Comparison of ENCODE assay signal across 15 mouse cellular contexts in genomic region chr12:73088911-73089310, GRCm38 (mm10). TPM values are rescaled to one million over a fixed set of nuclear protein-coding genes. Genes with fewer than 3 reads are reported as not detected.
DNase-seq lines count a peak whose midpoint lies in the region; TF ChIP-seq lines count a peak whose summit lies in the region.
"Had no signal": no experiment of that assay in that cellular context is flagged by ENCODE, and none has a peak within 500 bp of the region (broad histone marks: within the 10 kb centered on the region; RNA-seq: fewer than 3 reads in every experiment).

No protein-coding gene starts in this region.

- DNase-seq in thymus, postnatal 14 days: peak; percentile 6
- no peak for DNase-seq in thymus, postnatal 36 days
- peak; percentile 89 for DNase-seq in R1 (ENCODE audit: low read depth, low spot score)
- DNase-seq in liver, adult 2 months (ENCODE audit: extremely low read depth, low read depth, low spot score): peak; percentile 41
- no peak for DNase-seq in kidney, postnatal 4 days
- DNase-seq in cerebellum, adult 11-12 months: no peak
- DNase-seq in layer of hippocampus, postnatal 14 days (ENCODE audit: low spot score in 2 of 2): no peak
- DNase-seq: cerebellum, adult 9-10 months; gastrocnemius, postnatal 25 days; thymus, adult 18-20 months had no signal

- H3K4me3 ChIP-seq in liver, adult 2 months (ENCODE audit: insufficient read depth, low read depth, low read length): no peak overlapping the region
- H3K4me3 ChIP-seq: hindbrain, embryonic 13.5 days; kidney, embryonic 15.5 days; neural tube, embryonic 13.5 days had no signal

- H3K27me3 ChIP-seq in liver, adult 2 months (ENCODE audit: control insufficient read depth, insufficient read depth, low read length): no peaks in the 10 kb centered on the region
- H3K27me3 ChIP-seq: hindbrain, embryonic 13.5 days; kidney, embryonic 15.5 days; neural tube, embryonic 13.5 days had no signal

- no peak overlapping the region for H3K27ac ChIP-seq in liver, adult 2 months (replicated peaks; ENCODE audit: insufficient read depth, low read depth, low read length)
- H3K27ac ChIP-seq: hindbrain, embryonic 13.5 days; kidney, embryonic 15.5 days; macrophage; neural tube, embryonic 13.5 days had no signal

- no peak for TF ChIP-seq CTCF in liver, adult 2 months (IDR thresholded peaks at IDR 0.05; ENCODE audit: low read depth, low read length)

- H3K79me2 ChIP-seq in liver, adult 2 months (ENCODE audit: control insufficient read depth, insufficient read depth, low read length): no peaks in the 10 kb centered on the region

- no peaks in the 10 kb centered on the region for H3K36me3 ChIP-seq in liver, adult 2 months (ENCODE audit: control insufficient read depth, insufficient read depth, low read length)
- H3K36me3 ChIP-seq: hindbrain, embryonic 13.5 days; kidney, embryonic 15.5 days; neural tube, embryonic 13.5 days had no signal

- H3K4me1 ChIP-seq in liver, adult 2 months (ENCODE audit: control insufficient read depth, insufficient read depth, low read length): no peaks in the 10 kb centered on the region
- H3K4me1 ChIP-seq: hindbrain, embryonic 13.5 days; kidney, embryonic 15.5 days; neural tube, embryonic 13.5 days had no signal

- no peak for TF ChIP-seq POLR2A in liver, adult 2 months (IDR thresholded peaks at IDR 0.05; ENCODE audit: extremely low read depth, insufficient read depth, low read length)

- no peak overlapping the region for H3K9ac ChIP-seq in liver, adult 2 months (ENCODE audit: low read depth, low read length)
- H3K9ac ChIP-seq: hindbrain, embryonic 13.5 days; kidney, embryonic 15.5 days; neural tube, embryonic 13.5 days had no signal

- WGBS in liver, adult 2 months: 51% methylated on average over 5 of the region's 5 CpGs

RNA-seq across cellular contexts. Expression of gene Six4, which starts 24.3 kb away (rescaled TPM):
- under 0.01 and 0.09 TPM in 2 replicates for total RNA-seq in liver, adult 2 months (2014; rRNA removed)
- polyA plus RNA-seq in liver, adult 2 months (2012; rRNA removed): not detected in 2 replicates
- under 1 TPM; 0.69 to 0.74 TPM for total RNA-seq in layer of hippocampus, postnatal 14 days (2021)
- polyA plus RNA-seq: macrophage had no signal

RNA-seq across cellular contexts. Expression of gene Mnat1, which starts 34.6 kb away (rescaled TPM):
- 8.1 and 10.6 TPM in 2 replicates for total RNA-seq in liver, adult 2 months (2014; rRNA removed)
- polyA plus RNA-seq in liver, adult 2 months (2012; rRNA removed): 2.4 and 3.4 TPM in 2 replicates
- total RNA-seq in layer of hippocampus, postnatal 14 days (2021): 10 to 100 TPM; 18.4 to 20.7 TPM

RNA-seq across cellular contexts. Expression of gene Six1, which starts 35.2 kb away (rescaled TPM):
- total RNA-seq in liver, adult 2 months (2014; rRNA removed): 0.09 TPM in 1 of 2 replicates, not detected in the other
- polyA plus RNA-seq in liver, adult 2 months (2012; rRNA removed): not detected in 2 replicates
- total RNA-seq in layer of hippocampus, postnatal 14 days (2021): under 1 TPM; 0.12 to 0.25 TPM
- polyA plus RNA-seq: macrophage; small intestine, adult 2 months had no signal

Comparison
In these comparisons a context has a peak if more than half of its experiments do, and no peak if none do; other contexts are left out.
1. DNase-seq: peak in thymus, postnatal 14 days (single experiment), R1 (single experiment) and liver, adult 2 months (single experiment); none in thymus, postnatal 36 days (0 of 2), kidney, postnatal 4 days (0 of 2), cerebellum, adult 11-12 months (single experiment) and layer of hippocampus, postnatal 14 days (0 of 2).